Mouse (Mus musculus): ENCODE results near the gene Armc2. TPM values are rescaled to one million over a fixed set of nuclear protein-coding genes. Genes with fewer than 3 reads are reported as not detected.

Gene Armc2
- polyA plus RNA-seq, 1 experiment = 0.35 TPM

- no peak for DNase-seq (ENCODE audit: low read depth in 1 of 2, low spot score in 2 of 2)
- peaks cover under 1% of the 10 kb centered on the region; the same call in 1 of the 2 replicates for H3K36me3 ChIP-seq (ENCODE audit: control insufficient read depth, insufficient read depth, low read length)
- peak overlapping the region; percentile 48; the same call in 1 of the 2 replicates for H3K4me3 ChIP-seq (ENCODE audit: extremely low read depth, insufficient read depth, insufficient read length)
- peaks cover 19% of the 10 kb centered on the region for H3K4me1 ChIP-seq (ENCODE audit: control insufficient read depth, insufficient read depth, insufficient read length)
- H3K27ac ChIP-seq (ENCODE audit: insufficient read depth, low read length) = peak overlapping the region; percentile 80
- TF ChIP-seq POLR2A (IDR thresholded peaks at IDR 0.05; ENCODE audit: low read depth, low read length) (no peak), CTCF (IDR thresholded peaks at IDR 0.05; ENCODE audit: extremely low read depth, insufficient read depth, insufficient read length, insufficient replicate concordance) (no peak)
- WGBS = 23% methylated on average over 5 of the region's 5 CpGs
- H3K27me3 ChIP-seq (ENCODE audit: control insufficient read depth, insufficient read depth, low read length) = no peaks in the 10 kb centered on the region
Measured at GRCm38 (mm10) chr10:41889566-41889965, 128.7 kb downstream of the Armc2 start.

GRCm38 (mm10) chr10:41888365-41888941 is 129.8 kb downstream of the Armc2 start:
- Histone ChIP-seq H3K36me3 (ENCODE audit: control insufficient read depth, insufficient read depth, low read length) (no peaks in the 10 kb centered on the region), H3K4me1 (ENCODE audit: control insufficient read depth, insufficient read depth, insufficient read length) (peaks cover 20% of the 10 kb centered on the region), H3K27ac (ENCODE audit: insufficient read depth, low read length) (peak overlapping the region; percentile 83; the same call in 1 of the 2 replicates), H3K27me3 (ENCODE audit: control insufficient read depth, insufficient read depth, low read length) (no peaks in the 10 kb centered on the region), H3K4me3 (ENCODE audit: extremely low read depth, insufficient read depth, insufficient read length) (peak overlapping the region; percentile 88)
- DNase-seq (ENCODE audit: low read depth in 1 of 2, low spot score in 2 of 2) = no peak
- WGBS = 1% methylated on average over 4 of the region's 4 CpGs
- TF ChIP-seq CTCF (IDR thresholded peaks at IDR 0.05; ENCODE audit: extremely low read depth, insufficient read depth, insufficient read length, insufficient replicate concordance) (no peak), POLR2A (IDR thresholded peaks at IDR 0.05; ENCODE audit: low read depth, low read length) (no peak)

- no peaks in the 10 kb centered on the region for H3K27me3 ChIP-seq (ENCODE audit: control insufficient read depth, insufficient read depth, low read length)
- TF ChIP-seq CTCF (IDR thresholded peaks at IDR 0.05; ENCODE audit: extremely low read depth, insufficient read depth, insufficient read length, insufficient replicate concordance) (peak; percentile 11; the same call in 1 of the 2 replicates), POLR2A (IDR thresholded peaks at IDR 0.05; ENCODE audit: low read depth, low read length) (peak; percentile 89)
- under 1% methylated on average over 65 of the region's 65 CpGs for WGBS
Measured at GRCm38 (mm10) chr10:41887080-41887821, 131.0 kb downstream of the Armc2 start.

GRCm38 (mm10) chr10:41883741-41884575 is 134.3 kb downstream of the Armc2 start:
- DNase-seq (ENCODE audit: low read depth in 1 of 2, low spot score in 2 of 2) = no peak
- Histone ChIP-seq H3K27ac (ENCODE audit: insufficient read depth, low read length) (no peak overlapping the region), H3K36me3 (ENCODE audit: control insufficient read depth, insufficient read depth, low read length) (no peaks in the 10 kb centered on the region), H3K27me3 (ENCODE audit: control insufficient read depth, insufficient read depth, low read length) (no peaks in the 10 kb centered on the region), H3K4me1 (ENCODE audit: control insufficient read depth, insufficient read depth, insufficient read length) (peaks cover 24% of the 10 kb centered on the region; the same call in 1 of the 2 replicates), H3K4me3 (ENCODE audit: extremely low read depth, insufficient read depth, insufficient read length) (no peak overlapping the region)
- no peak for TF ChIP-seq POLR2A (IDR thresholded peaks at IDR 0.05; ENCODE audit: low read depth, low read length)
- TF ChIP-seq CTCF (IDR thresholded peaks at IDR 0.05; ENCODE audit: extremely low read depth, insufficient read depth, insufficient read length, insufficient replicate concordance) = no peak
- 69% methylated on average over 8 of the region's 8 CpGs for WGBS

More at GRCm38 (mm10) chr10:41887080-41887821, 131.0 kb downstream of the Armc2 start:
- H3K36me3 ChIP-seq (ENCODE audit: control insufficient read depth, insufficient read depth, low read length) = no peaks in the 10 kb centered on the region
- peak overlapping the region; percentile 99 for H3K27ac ChIP-seq (ENCODE audit: insufficient read depth, low read length)
- DNase-seq (ENCODE audit: low read depth in 1 of 2, low spot score in 2 of 2) = peak; percentile 81 to 94
- H3K4me3 ChIP-seq (ENCODE audit: extremely low read depth, insufficient read depth, insufficient read length) = peak overlapping the region; percentile 88
- peaks cover 21% of the 10 kb centered on the region for H3K4me1 ChIP-seq (ENCODE audit: control insufficient read depth, insufficient read depth, insufficient read length)

GRCm38 (mm10) chr10:41881438-41881837 is 136.8 kb downstream of the Armc2 start:
- Histone ChIP-seq H3K27me3 (ENCODE audit: control insufficient read depth, insufficient read depth, low read length) (no peaks in the 10 kb centered on the region), H3K27ac (ENCODE audit: insufficient read depth, low read length) (peak overlapping the region; percentile 10; the same call in 1 of the 2 replicates), H3K4me1 (ENCODE audit: control insufficient read depth, insufficient read depth, insufficient read length) (peaks cover 23% of the 10 kb centered on the region; the same call in 1 of the 2 replicates), H3K4me3 (ENCODE audit: extremely low read depth, insufficient read depth, insufficient read length) (no peak overlapping the region), H3K36me3 (ENCODE audit: control insufficient read depth, insufficient read depth, low read length) (no peaks in the 10 kb centered on the region)
- TF ChIP-seq POLR2A (IDR thresholded peaks at IDR 0.05; ENCODE audit: low read depth, low read length) = no peak
- no peak for TF ChIP-seq CTCF (IDR thresholded peaks at IDR 0.05; ENCODE audit: extremely low read depth, insufficient read depth, insufficient read length, insufficient replicate concordance)
- 81% methylated on average over 4 of the region's 4 CpGs for WGBS
- no peak for DNase-seq (ENCODE audit: low read depth in 1 of 2, low spot score in 2 of 2)

GRCm38 (mm10) chr10:41880777-41881176 is 137.5 kb downstream of the Armc2 start:
- no peak overlapping the region for H3K27ac ChIP-seq (ENCODE audit: insufficient read depth, low read length)
- H3K4me1 ChIP-seq (ENCODE audit: control insufficient read depth, insufficient read depth, insufficient read length) = peaks cover 23% of the 10 kb centered on the region; the same call in 1 of the 2 replicates
- H3K36me3 ChIP-seq (ENCODE audit: control insufficient read depth, insufficient read depth, low read length) = no peaks in the 10 kb centered on the region
- H3K4me3 ChIP-seq (ENCODE audit: extremely low read depth, insufficient read depth, insufficient read length) = no peak overlapping the region
- DNase-seq (ENCODE audit: low read depth in 1 of 2, low spot score in 2 of 2) = peak in 1 of 2 experiments; percentile 41
- TF ChIP-seq CTCF (IDR thresholded peaks at IDR 0.05; ENCODE audit: extremely low read depth, insufficient read depth, insufficient read length, insufficient replicate concordance) = no peak
- no peak for TF ChIP-seq POLR2A (IDR thresholded peaks at IDR 0.05; ENCODE audit: low read depth, low read length)
- no peaks in the 10 kb centered on the region for H3K27me3 ChIP-seq (ENCODE audit: control insufficient read depth, insufficient read depth, low read length)
- 13% methylated on average over 1 of the region's 1 CpGs for WGBS
